Mouse (Mus musculus) myocyte (in vitro differentiated cells): ENCODE measurements around the gene Phldb3.

Source experiments
- E2F4 ChIP-seq: IDR thresholded peaks from one replicate; pipeline ENCODE4 v1.6.1; 2011; ENCODE audit warnings: mild to moderate bottlenecking, control low read depth, moderate library complexity; ENCODE audit not compliant: insufficient read depth
- MAX ChIP-seq: IDR thresholded peaks from one replicate; pipeline ENCODE4 v1.6.1; 2011; ENCODE audit warnings: low read depth, mild to moderate bottlenecking, control low read depth
- POLR2A ChIP-seq: IDR thresholded peaks from one replicate; pipeline ENCODE4 v1.6.1; 2011; ENCODE audit warnings: low read depth, mild to moderate bottlenecking, control low read depth, moderate library complexity; ENCODE audit not compliant: insufficient read length
- POLR2AphosphoS2 ChIP-seq: IDR thresholded peaks from one replicate; pipeline ENCODE4 v1.6.1; 2011; ENCODE audit warnings: low read depth, control low read depth; ENCODE audit not compliant: insufficient read length
- USF1 ChIP-seq: IDR thresholded peaks from one replicate; pipeline ENCODE4 v1.6.1; 2011; ENCODE audit warnings: low read depth, mild to moderate bottlenecking, control low read depth, moderate library complexity

DNA sequence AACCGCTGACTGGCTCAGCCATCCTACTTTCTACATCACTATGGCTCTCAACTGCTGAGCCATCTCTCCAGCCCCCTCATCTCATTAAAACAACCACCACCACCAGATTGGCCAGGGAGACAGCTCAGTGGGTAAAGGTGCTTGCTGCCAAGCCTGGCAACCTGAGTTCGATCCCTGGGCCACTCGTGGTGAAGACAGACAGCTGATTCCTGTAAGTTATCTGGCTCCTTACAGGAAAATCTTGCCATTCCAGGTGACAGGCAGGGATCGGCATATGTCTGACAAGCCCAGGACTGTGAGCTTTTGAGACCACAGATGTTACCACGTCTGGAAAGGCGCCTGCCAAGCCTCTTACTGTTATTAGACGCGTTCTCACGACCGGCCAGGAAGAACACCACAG lies 32.8 kb upstream of the Phldb3 start:
- TF ChIP-seq POLR2A (no peak), MAX (no peak), USF1 (no peak), POLR2AphosphoS2 (no peak), E2F4 (no peak)
